Mouse (Mus musculus) heart, embryonic 16.5 days (tissue): ENCODE data around the gene Smad3. TPM values are rescaled to one million over a fixed set of nuclear protein-coding genes. Genes with fewer than 3 reads are reported as not detected.
A peak's percentile ranks its signal among the peaks of the same experiment; 100 is the strongest.

ENCODE experiments used
- ATAC-seq: fragments of 200-750 bp; cut with Nextera tagmentation; replicated peaks from 2 replicates; pipeline ENCODE4 v1.8.0; 2017; ENCODE audit warnings: moderate number of reproducible peaks; ENCODE audit not compliant: insufficient read depth, low FRiP score; ENCODE audit errors: extremely low read depth
- H3K27ac ChIP-seq: fragments of 300-500 bp; sonication (generic); 2 replicates; pipeline ENCODE4 v1.5.1; 2014; ENCODE audit warnings: mild to moderate bottlenecking, low read length, control low read depth, moderate library complexity
- H3K27me3 ChIP-seq: fragments of 300-500 bp; sonication (generic); 2 replicates; pipeline ENCODE4 v1.6.1; 2014; ENCODE audit warnings: low read length, mixed read lengths; ENCODE audit not compliant: control insufficient read depth, insufficient read depth
- H3K36me3 ChIP-seq: fragments of 300-500 bp; sonication (generic); 2 replicates; pipeline ENCODE4 v1.6.1; 2014; ENCODE audit not compliant: control insufficient read depth, insufficient read depth
- H3K4me1 ChIP-seq: fragments of 300-500 bp; sonication (generic); 2 replicates; pipeline ENCODE4 v1.6.1; 2014; ENCODE audit warnings: low read length, mixed read lengths; ENCODE audit not compliant: control insufficient read depth, insufficient read depth
- H3K4me2 ChIP-seq: fragments of 300-500 bp; sonication (generic); 2 replicates; pipeline ENCODE4 v1.6.1; 2014; ENCODE audit warnings: low read depth, mild to moderate bottlenecking, control low read depth, low read length
- H3K4me3 ChIP-seq: fragments of 300-500 bp; sonication (generic); 2 replicates; pipeline ENCODE4 v1.5.1; 2014; ENCODE audit warnings: mild to moderate bottlenecking, control low read depth, low read length
- H3K9ac ChIP-seq: fragments of 300-500 bp; sonication (generic); 2 replicates; pipeline ENCODE4 v1.6.1; 2014; ENCODE audit warnings: low read length, control low read depth
- H3K9me3 ChIP-seq: fragments of 300-500 bp; sonication (generic); replicated peaks from 2 replicates; pipeline ENCODE4 v1.6.1; 2016; ENCODE audit warnings: low read length; ENCODE audit not compliant: control insufficient read depth
- WGBS: fragments of 180-500 bp; shearing (Covaris S2); extraction: QIAGEN DNeasy Blood & Tissue Kit; methylation state at CpG from one replicate; pipeline ENCODE4 v1.1.7; 2014; 5-methylcytosine and 5-hydroxymethylcytosine counted together
- polyA plus RNA-seq: library from polyadenylated mRNA; unstranded; fragments of >200 nt; fragmentation: Nextera tagmentation; extraction: Ambion mirVana; gene quantifications from 2 replicates; pipeline ENCODE4 v1.2.1, GENCODE M21; 2015

The Smad3 gene
- polyA plus RNA-seq, 1 experiment from 2014 or later, result 12.5 TPM

DNA sequence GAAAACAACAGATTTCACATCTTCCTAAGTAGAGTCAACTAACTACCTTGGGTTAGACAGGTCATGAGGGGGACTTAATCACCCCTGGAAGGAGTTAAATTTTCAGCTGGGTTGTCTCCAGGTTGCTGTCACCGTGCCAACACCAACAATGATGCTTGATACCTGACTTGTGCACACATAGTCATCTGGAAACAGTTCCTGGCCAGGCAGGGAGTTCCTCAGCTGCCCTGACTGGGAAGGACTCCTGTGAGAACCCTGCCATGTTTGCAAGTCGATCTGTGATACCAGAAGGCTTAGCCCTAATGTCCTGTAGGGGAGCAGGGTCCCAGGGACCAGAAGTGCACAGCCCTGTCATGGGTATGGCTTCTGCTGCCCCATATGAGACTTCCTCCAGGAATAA, 65.8 kb downstream of the Smad3 start:
- no peak for ATAC-seq
- 40% methylated on average over 2 of the region's 2 CpGs for WGBS
- Histone ChIP-seq H3K4me2 (no peak overlapping the region), H3K27ac (no peak overlapping the region), H3K27me3 (no peaks in the 10 kb centered on the region), H3K9me3 (no peaks in the 10 kb centered on the region), H3K4me3 (no peak overlapping the region), H3K36me3 (peaks cover 4% of the 10 kb centered on the region; the same call in 1 of the 2 replicates), H3K9ac (no peak overlapping the region), H3K4me1 (peaks cover 11% of the 10 kb centered on the region)

DNA sequence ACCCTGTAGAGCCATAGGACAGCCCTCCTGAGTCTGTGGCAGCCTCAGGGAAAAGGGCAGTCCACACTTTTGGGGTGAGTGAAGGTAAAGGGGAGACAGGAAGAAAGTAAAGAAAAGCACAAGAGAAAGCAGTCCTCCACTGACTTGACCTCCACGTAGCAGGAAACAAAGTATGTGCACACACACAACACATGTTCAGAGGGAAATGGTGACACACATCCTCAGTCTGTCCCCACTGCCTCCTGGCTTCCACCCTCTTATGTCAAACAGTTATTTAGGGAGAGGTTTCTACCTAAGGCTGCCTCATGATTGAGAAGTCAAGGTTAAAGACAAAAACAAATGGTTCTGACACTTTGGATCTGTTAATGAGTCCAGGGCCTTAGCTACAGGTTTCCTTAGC, 67.3 kb downstream of the Smad3 start:
- peaks cover 8% of the 10 kb centered on the region for H3K4me1 ChIP-seq
- H3K9ac ChIP-seq, result no peak overlapping the region
- H3K9me3 ChIP-seq, result peaks cover 6% of the 10 kb centered on the region
- no peak overlapping the region for H3K4me3 ChIP-seq
- 86% methylated on average over 1 of the region's 1 CpGs for WGBS
- no peak overlapping the region for H3K27ac ChIP-seq
- H3K36me3 ChIP-seq, result peaks cover 4% of the 10 kb centered on the region
- no peaks in the 10 kb centered on the region for H3K27me3 ChIP-seq
- no peak for ATAC-seq
- no peak overlapping the region for H3K4me2 ChIP-seq

DNA sequence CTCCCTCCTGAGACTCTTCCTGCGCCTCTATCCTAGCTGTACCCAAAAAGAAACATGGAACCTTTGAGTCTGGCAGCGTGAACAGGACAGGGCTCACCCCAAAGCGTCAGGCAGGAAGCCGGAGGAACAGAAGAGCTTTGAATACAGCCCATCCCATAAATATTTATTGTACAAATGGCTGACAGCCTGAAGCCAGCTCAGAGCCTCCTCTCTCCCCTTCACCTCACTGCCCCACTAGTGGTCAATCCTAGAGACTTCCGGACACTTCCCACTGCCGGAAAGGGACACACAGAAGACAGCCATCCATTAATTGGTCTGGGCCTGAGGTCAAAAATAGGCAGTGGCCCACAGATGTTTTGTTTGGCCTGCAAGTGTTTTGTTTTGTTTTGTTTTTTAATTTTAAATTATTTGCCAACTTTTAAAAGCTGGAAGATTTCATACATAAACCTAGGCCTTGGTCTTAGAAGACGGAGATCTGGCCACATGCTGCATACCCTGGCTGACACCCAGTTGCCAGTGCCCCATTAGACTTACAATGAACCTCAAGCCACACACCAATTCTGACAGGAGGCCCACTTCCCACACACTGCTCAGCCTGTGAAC, 70.3 kb downstream of the Smad3 start:
- H3K4me3 ChIP-seq, result no peak overlapping the region
- no peak overlapping the region for H3K9ac ChIP-seq
- 77% methylated on average over 7 of the region's 7 CpGs for WGBS
- peaks cover 6% of the 10 kb centered on the region for H3K9me3 ChIP-seq
- H3K36me3 ChIP-seq, result peaks cover 4% of the 10 kb centered on the region
- H3K27ac ChIP-seq, result no peak overlapping the region
- H3K4me2 ChIP-seq, result no peak overlapping the region
- H3K4me1 ChIP-seq, result peaks cover 19% of the 10 kb centered on the region
- no peak for ATAC-seq
- no peaks in the 10 kb centered on the region for H3K27me3 ChIP-seq

DNA sequence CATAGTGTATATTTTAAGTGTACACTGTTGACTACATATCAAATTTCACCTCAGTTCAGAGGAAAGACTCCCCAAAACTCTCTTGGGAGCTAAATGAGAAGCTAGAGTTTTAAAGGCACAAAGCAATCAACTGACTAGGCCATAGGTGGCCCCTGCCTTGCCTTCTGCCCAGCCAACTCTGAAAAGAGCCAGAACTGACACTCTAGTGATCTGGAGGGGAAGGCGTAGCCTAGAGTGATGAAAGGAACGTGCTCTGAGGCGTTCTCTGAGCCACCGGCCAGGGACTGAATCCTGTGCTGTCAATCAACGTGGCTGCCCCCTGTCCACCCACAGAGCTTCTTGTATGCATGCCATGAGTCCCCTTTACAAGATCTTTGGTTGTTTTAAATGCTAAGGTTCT, 72.4 kb downstream of the Smad3 start:
- Histone ChIP-seq H3K27me3 (no peaks in the 10 kb centered on the region), H3K4me2 (no peak overlapping the region), H3K36me3 (peaks cover 3% of the 10 kb centered on the region), H3K4me1 (peaks cover 18% of the 10 kb centered on the region), H3K4me3 (no peak overlapping the region), H3K9ac (no peak overlapping the region), H3K9me3 (peaks cover 6% of the 10 kb centered on the region), H3K27ac (peak overlapping the region; percentile 32; the same call in 1 of the 2 replicates)
- peak; percentile 57; the same call in 1 of the 2 replicates for ATAC-seq
- WGBS, result 38% methylated on average over 5 of the region's 5 CpGs

DNA sequence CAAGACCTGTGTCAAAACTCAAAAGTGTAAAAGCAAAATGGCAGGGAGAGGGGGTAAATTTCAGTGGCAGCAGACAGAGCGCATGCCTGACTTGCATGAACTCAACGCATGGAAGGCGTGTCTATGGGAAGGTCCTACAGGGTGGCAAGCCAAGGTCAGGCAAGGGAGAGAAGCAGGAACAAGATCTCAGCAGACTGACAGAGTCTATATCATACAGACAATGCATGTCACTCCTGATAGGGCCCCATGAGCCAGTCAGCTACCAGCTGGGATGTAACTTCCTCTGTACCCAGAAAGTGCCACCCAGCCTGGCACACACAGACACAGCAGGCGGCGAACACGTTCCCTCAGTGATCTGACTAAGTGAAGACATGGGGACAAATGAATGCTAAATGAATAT, 73.5 kb downstream of the Smad3 start:
- H3K4me1 ChIP-seq, result peaks cover 18% of the 10 kb centered on the region

DNA sequence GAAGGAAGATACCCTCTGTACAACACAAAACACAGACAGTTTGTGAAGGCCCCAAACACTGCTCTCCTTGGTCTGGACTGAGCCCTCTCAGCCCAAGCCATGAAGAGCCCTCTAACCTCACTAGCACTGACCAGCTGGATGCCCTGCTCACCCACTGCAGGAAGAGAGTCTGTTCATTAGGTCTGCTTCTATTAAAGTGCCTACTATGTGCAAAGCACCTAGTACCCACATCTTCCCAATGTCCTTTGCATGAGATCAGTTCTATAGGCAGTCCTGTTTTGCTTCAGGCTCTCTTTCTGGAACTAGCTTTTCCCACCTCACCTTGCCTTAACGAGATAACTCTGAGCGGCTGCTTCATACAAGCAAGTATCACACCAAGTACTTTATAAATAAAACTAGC, 74.9 kb downstream of the Smad3 start:
- Histone ChIP-seq H3K4me2 (no peak overlapping the region), H3K4me3 (no peak overlapping the region), H3K9ac (no peak overlapping the region), H3K4me1 (peaks cover 25% of the 10 kb centered on the region), H3K27me3 (no peaks in the 10 kb centered on the region), H3K27ac (no peak overlapping the region), H3K9me3 (peaks cover 6% of the 10 kb centered on the region), H3K36me3 (no peaks in the 10 kb centered on the region; the same call in 1 of the 2 replicates)
- ATAC-seq, result no peak
- WGBS, result 80% methylated on average over 2 of the region's 2 CpGs

More for the DNA sequence above, 73.5 kb downstream of the Smad3 start:
- Histone ChIP-seq H3K36me3 (no peaks in the 10 kb centered on the region; the same call in 1 of the 2 replicates), H3K9me3 (peaks cover 6% of the 10 kb centered on the region), H3K9ac (no peak overlapping the region), H3K27me3 (no peaks in the 10 kb centered on the region), H3K4me2 (no peak overlapping the region), H3K27ac (no peak overlapping the region), H3K4me3 (no peak overlapping the region)
- no peak for ATAC-seq
- 87% methylated on average over 6 of the region's 6 CpGs for WGBS

DNA sequence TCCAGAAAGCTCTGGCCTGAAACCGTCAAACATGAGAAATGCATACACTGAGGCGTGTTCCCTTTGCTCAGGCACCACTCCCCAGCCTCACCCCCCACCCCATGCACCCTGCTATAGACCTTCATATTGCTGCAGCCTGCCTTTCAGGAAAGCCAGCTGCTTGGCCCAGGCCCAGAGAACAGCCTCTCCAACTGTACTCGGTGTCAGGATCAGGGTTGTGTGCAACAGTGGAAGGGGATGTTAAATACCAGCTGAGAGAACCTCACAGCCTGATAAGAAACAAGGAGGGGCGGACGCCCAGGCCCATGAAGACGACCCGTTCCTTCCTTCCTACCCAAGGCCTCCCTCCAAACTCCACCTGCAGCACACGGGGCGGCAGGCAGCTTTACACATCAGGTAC, 75.5 kb downstream of the Smad3 start:
- Histone ChIP-seq H3K27me3 (no peaks in the 10 kb centered on the region), H3K9me3 (peaks cover 6% of the 10 kb centered on the region), H3K27ac (no peak overlapping the region), H3K36me3 (no peaks in the 10 kb centered on the region; the same call in 1 of the 2 replicates), H3K4me2 (no peak overlapping the region), H3K4me1 (peaks cover 29% of the 10 kb centered on the region), H3K4me3 (no peak overlapping the region), H3K9ac (no peak overlapping the region)
- no peak for ATAC-seq
- 40% methylated on average over 9 of the region's 9 CpGs for WGBS

DNA sequence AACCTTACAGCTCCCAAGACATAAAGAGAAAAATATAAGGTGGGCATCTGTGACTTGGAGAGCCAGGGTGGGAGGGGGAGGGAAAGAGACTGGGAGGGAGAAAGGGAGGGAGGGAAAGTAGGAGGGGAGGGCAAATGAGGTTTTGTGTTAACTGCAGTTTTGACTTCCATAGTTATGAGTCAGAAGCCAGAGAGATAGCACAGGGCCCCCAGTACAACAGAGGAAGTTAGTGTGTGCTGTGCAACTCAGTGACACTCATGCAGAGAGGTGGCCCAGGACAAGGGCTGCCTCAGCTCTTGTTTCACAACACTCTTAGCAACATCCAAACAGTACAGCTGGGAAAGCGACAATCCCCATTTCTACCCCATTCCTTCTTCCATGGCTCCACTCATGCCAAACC, 79.7 kb downstream of the Smad3 start:
- 67% methylated on average over 1 of the region's 1 CpGs for WGBS
- 0 out of 2 replicates have a peak, but pooled peaks have one; percentile 12 for ATAC-seq
- Histone ChIP-seq H3K27ac (peak overlapping the region; percentile 64), H3K4me3 (no peak overlapping the region), H3K9me3 (no peaks in the 10 kb centered on the region), H3K9ac (no peak overlapping the region), H3K36me3 (no peaks in the 10 kb centered on the region), H3K4me1 (peaks cover 27% of the 10 kb centered on the region), H3K27me3 (no peaks in the 10 kb centered on the region), H3K4me2 (peak overlapping the region; percentile 17; the same call in 1 of the 2 replicates)

DNA sequence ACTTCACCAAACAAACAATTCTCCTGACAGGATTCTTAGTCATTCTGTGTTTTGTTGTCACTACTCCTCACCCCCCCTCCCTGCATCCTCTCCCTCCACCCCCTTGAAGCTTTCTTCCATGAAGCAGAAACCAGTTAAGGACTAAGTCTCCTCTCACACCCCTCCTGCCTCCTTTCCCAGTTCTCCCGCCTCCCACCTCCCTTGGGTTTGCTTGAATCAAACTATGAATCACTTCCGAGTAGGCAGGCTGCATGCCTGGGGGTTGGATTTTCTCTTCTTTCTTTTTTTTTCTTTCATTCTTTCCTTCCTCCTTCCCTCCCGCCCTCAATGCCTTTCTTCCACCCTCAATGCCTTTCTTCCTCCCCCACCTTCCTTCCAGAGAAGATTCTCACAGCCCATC, 80.2 kb downstream of the Smad3 start:
- H3K4me3 ChIP-seq, result no peak overlapping the region
- H3K9ac ChIP-seq, result no peak overlapping the region
- peaks cover 29% of the 10 kb centered on the region for H3K4me1 ChIP-seq
- H3K9me3 ChIP-seq, result no peaks in the 10 kb centered on the region
- no peaks in the 10 kb centered on the region for H3K36me3 ChIP-seq
- peak overlapping the region; percentile 64 for H3K27ac ChIP-seq
- no peak for ATAC-seq
- H3K4me2 ChIP-seq, result peak overlapping the region; percentile 17; the same call in 1 of the 2 replicates
- no peaks in the 10 kb centered on the region for H3K27me3 ChIP-seq
- 67% methylated on average over 3 of the region's 3 CpGs for WGBS
